Mouse (Mus musculus): Measurements from ENCODE around the gene Cep85l. TPM values are rescaled to one million over a fixed set of nuclear protein-coding genes. Genes with fewer than 3 reads are reported as not detected.

Cep85l gene
- polyA plus RNA-seq, 1 experiment from 2014 or later = 10.8 TPM

DNA sequence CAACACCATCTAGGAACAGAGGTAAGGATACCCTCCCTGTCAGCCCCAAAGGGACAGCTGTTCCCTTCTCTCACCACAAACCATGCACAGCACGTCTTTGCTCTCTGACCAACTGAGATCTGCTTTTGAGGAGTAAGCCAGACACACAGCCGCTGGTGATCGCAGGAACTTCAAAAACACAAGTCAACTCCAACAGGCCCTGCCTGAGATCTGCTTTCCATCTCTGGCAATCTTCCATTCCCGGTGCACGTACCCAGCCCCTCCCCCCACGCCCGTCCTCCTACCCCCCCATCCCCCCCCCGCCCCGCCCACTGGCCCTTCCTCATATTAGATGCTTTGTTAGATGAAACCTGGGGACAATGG lies 18.8 kb upstream of the Cep85l start:
- TF ChIP-seq CTCF (IDR thresholded peaks at IDR 0.05) (no peak), EP300 (IDR thresholded peaks at IDR 0.05) (no peak)
- WGBS = 5% methylated on average over 9 of the region's 9 CpGs
- H3K4me1 ChIP-seq (ENCODE audit: insufficient read depth, low read depth, low read length) = peaks cover 3% of the 10 kb centered on the region; the same call in 1 of the 2 replicates
- peak overlapping the region; percentile 21; the same call in 1 of the 2 replicates for H3K4me3 ChIP-seq (ENCODE audit: low read depth, low read length)
- H3K36me3 ChIP-seq (ENCODE audit: insufficient read depth, low read length) = no peaks in the 10 kb centered on the region
- peak; percentile 51 for ATAC-seq
- peak; percentile 64 for DNase-seq (ENCODE audit: low spot score)
- peak overlapping the region; percentile 40 for H3K4me2 ChIP-seq (replicated peaks; ENCODE audit: low read depth, low read length)
- peak overlapping the region; percentile 86 for H3K27ac ChIP-seq (ENCODE audit: low read length)
- H3K9ac ChIP-seq (replicated peaks; ENCODE audit: low read depth) = peak overlapping the region; percentile 29; the same call in 1 of the 2 replicates
- no peaks in the 10 kb centered on the region for H3K27me3 ChIP-seq (replicated peaks; ENCODE audit: insufficient read depth, low read length)
- no peaks in the 10 kb centered on the region for H3K9me3 ChIP-seq (ENCODE audit: low read length)

GRCm38 (mm10) chr10:53397846-53398539 lies 18.2 kb upstream of the Cep85l start:
- peaks cover 3% of the 10 kb centered on the region; the same call in 1 of the 2 replicates for H3K4me1 ChIP-seq (ENCODE audit: insufficient read depth, low read depth, low read length)
- DNase-seq (ENCODE audit: low spot score) (peak; percentile 58), ATAC-seq (peak; percentile 37; the same call in 1 of the 2 replicates)
- TF ChIP-seq CTCF (IDR thresholded peaks at IDR 0.05) (no peak), EP300 (IDR thresholded peaks at IDR 0.05) (no peak)
- H3K9ac ChIP-seq (replicated peaks; ENCODE audit: low read depth) = peak overlapping the region; percentile 29; the same call in 1 of the 2 replicates
- peak overlapping the region; percentile 40 for H3K4me2 ChIP-seq (replicated peaks; ENCODE audit: low read depth, low read length)
- no peaks in the 10 kb centered on the region for H3K27me3 ChIP-seq (replicated peaks; ENCODE audit: insufficient read depth, low read length)
- H3K27ac ChIP-seq (ENCODE audit: low read length) = peak overlapping the region; percentile 86
- peak overlapping the region; percentile 21; the same call in 1 of the 2 replicates for H3K4me3 ChIP-seq (ENCODE audit: low read depth, low read length)
- 32% methylated on average over 10 of the region's 10 CpGs for WGBS
- no peaks in the 10 kb centered on the region for H3K9me3 ChIP-seq (ENCODE audit: low read length)
- H3K36me3 ChIP-seq (ENCODE audit: insufficient read depth, low read length) = no peaks in the 10 kb centered on the region

DNA sequence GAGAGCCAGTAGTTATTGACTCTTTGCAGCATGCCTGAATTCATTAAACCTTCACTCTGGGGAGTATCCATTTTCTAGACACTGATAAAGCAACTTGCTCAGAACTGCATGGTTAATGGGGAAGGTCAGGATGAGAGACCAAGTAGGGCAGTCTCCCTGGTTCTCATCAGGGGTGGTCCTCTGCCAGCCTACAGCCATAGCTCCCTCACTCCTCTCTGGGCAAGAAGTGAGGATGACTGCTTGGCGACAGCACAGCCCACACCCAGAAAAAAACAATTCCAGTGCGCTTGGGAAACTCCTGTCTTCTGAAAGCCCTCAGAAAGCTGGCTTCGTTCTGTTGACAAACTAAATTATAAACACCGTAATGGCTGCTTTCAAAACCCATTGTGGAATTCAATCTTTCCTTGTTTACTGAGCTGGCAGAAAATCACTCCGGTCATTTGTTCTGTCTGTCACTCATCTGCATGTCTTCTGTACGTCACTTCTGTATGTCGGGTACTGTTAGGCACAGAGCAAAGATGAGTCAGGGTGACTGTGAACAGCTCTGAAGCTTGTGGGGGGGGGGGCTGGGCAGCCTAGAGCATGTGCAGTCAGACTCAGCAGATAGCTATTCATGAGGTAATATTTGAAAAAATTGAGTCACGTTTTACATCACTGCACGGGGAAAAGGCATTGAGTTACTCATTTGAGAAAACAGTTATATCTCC lies 15.3 kb upstream of the Cep85l start:
- H3K4me2 ChIP-seq (replicated peaks; ENCODE audit: low read depth, low read length) = no peak overlapping the region
- H3K27ac ChIP-seq (ENCODE audit: low read length) = no peak overlapping the region
- H3K9me3 ChIP-seq (ENCODE audit: low read length) = no peaks in the 10 kb centered on the region
- no peak overlapping the region for H3K9ac ChIP-seq (replicated peaks; ENCODE audit: low read depth)
- TF ChIP-seq CTCF (IDR thresholded peaks at IDR 0.05) = no peak
- TF ChIP-seq EP300 (IDR thresholded peaks at IDR 0.05) = peak; percentile 77
- no peaks in the 10 kb centered on the region for H3K27me3 ChIP-seq (replicated peaks; ENCODE audit: insufficient read depth, low read length)
- ATAC-seq (peak; percentile 80), DNase-seq (ENCODE audit: low spot score) (peak; percentile 59)
- WGBS = 44% methylated on average over 9 of the region's 9 CpGs
- peaks cover 3% of the 10 kb centered on the region; the same call in 1 of the 2 replicates for H3K4me1 ChIP-seq (ENCODE audit: insufficient read depth, low read depth, low read length)
- H3K36me3 ChIP-seq (ENCODE audit: insufficient read depth, low read length) = no peaks in the 10 kb centered on the region
- H3K4me3 ChIP-seq (ENCODE audit: low read depth, low read length) = no peak overlapping the region

DNA sequence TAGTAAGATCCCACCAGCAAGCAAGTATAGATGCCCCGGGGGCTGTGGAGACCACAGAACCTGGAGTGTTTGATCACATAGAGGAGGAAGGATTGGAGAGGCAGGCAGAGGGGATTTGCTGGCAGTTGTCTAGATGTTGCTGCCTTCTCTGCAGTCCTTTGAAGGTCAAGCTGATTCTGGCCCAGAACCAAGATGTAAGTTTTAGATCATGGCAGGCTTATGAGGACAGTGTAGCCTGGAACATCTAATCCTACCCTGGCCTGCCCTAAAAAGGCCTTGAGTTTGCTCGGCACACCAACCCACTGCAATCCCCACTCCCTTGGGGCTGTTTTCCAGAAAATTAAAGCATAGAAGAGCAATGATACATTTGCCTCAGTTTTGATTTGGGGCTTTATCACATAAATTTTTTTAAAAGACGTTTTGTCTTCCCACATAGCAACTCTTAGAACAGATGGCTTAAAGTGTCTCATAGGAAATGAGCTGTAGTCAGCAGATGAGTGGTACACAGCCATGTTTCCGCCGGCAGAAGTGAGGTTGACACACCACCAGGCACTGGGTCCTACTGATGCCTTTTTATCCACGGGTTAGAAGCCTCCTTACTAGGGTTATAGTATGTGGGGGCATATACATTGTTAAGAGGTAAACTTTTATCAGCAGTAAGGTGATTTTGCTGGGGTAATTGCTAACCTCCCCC lies 8.6 kb upstream of the Cep85l start:
- ATAC-seq = no peak
- H3K9ac ChIP-seq (replicated peaks; ENCODE audit: low read depth) = no peak overlapping the region
- TF ChIP-seq EP300 (IDR thresholded peaks at IDR 0.05) (no peak), CTCF (IDR thresholded peaks at IDR 0.05) (no peak)
- 62% methylated on average over 6 of the region's 6 CpGs for WGBS
- H3K4me1 ChIP-seq (ENCODE audit: insufficient read depth, low read depth, low read length) = no peaks in the 10 kb centered on the region
- H3K9me3 ChIP-seq (ENCODE audit: low read length) = no peaks in the 10 kb centered on the region
- H3K4me3 ChIP-seq (ENCODE audit: low read depth, low read length) = no peak overlapping the region
- H3K27me3 ChIP-seq (replicated peaks; ENCODE audit: insufficient read depth, low read length) = no peaks in the 10 kb centered on the region
- no peak for DNase-seq (ENCODE audit: low spot score)
- H3K36me3 ChIP-seq (ENCODE audit: insufficient read depth, low read length) = no peaks in the 10 kb centered on the region
- no peak overlapping the region for H3K27ac ChIP-seq (ENCODE audit: low read length)
- H3K4me2 ChIP-seq (replicated peaks; ENCODE audit: low read depth, low read length) = no peak overlapping the region

GRCm38 (mm10) chr10:53385438-53385837 lies 5.7 kb upstream of the Cep85l start:
- H3K4me1 ChIP-seq (ENCODE audit: insufficient read depth, low read depth, low read length) = no peaks in the 10 kb centered on the region
- 65% methylated on average over 5 of the region's 5 CpGs for WGBS
- H3K27me3 ChIP-seq (replicated peaks; ENCODE audit: insufficient read depth, low read length) = no peaks in the 10 kb centered on the region
- peak; percentile 51 for TF ChIP-seq EP300 (IDR thresholded peaks at IDR 0.05)
- TF ChIP-seq CTCF (IDR thresholded peaks at IDR 0.05) = no peak
- H3K4me3 ChIP-seq (ENCODE audit: low read depth, low read length) = no peak overlapping the region
- peak; percentile 79 for ATAC-seq
- 0 out of 2 replicates have a peak overlapping the region, but pooled peaks have one; percentile 35 for H3K27ac ChIP-seq (ENCODE audit: low read length)
- H3K36me3 ChIP-seq (ENCODE audit: insufficient read depth, low read length) = no peaks in the 10 kb centered on the region
- no peak overlapping the region for H3K9ac ChIP-seq (replicated peaks; ENCODE audit: low read depth)
- H3K4me2 ChIP-seq (replicated peaks; ENCODE audit: low read depth, low read length) = no peak overlapping the region
- no peaks in the 10 kb centered on the region for H3K9me3 ChIP-seq (ENCODE audit: low read length)
- peak; percentile 44 for DNase-seq (ENCODE audit: low spot score)

DNA sequence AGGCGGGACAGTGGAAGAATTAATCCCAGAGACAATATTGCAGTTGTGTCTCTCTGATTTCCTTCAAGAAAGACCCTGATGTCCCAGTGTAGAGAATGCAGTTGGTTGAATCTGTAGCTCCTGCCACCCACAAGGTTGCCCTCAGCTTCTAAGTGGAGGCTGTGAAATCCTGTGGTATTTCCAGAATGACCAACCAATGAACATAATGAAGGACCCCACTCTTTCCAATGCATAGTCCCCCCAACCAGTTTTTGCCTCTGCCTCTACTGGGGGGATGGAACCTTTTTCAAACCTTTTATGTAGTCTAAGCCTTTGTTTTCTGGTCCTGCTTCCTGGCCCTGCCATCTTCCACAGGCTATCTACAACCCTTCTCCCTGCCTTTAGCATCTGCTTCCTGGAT lies 5.1 kb upstream of the Cep85l start:
- Histone ChIP-seq H3K27ac (ENCODE audit: low read length) (no peak overlapping the region), H3K9me3 (ENCODE audit: low read length) (no peaks in the 10 kb centered on the region), H3K4me3 (ENCODE audit: low read depth, low read length) (no peak overlapping the region), H3K9ac (replicated peaks; ENCODE audit: low read depth) (no peak overlapping the region), H3K36me3 (ENCODE audit: insufficient read depth, low read length) (no peaks in the 10 kb centered on the region), H3K4me1 (ENCODE audit: insufficient read depth, low read depth, low read length) (no peaks in the 10 kb centered on the region), H3K4me2 (replicated peaks; ENCODE audit: low read depth, low read length) (no peak overlapping the region), H3K27me3 (replicated peaks; ENCODE audit: insufficient read depth, low read length) (no peaks in the 10 kb centered on the region)
- DNase-seq (ENCODE audit: low spot score) = no peak
- no peak for TF ChIP-seq CTCF (IDR thresholded peaks at IDR 0.05)
- TF ChIP-seq EP300 (IDR thresholded peaks at IDR 0.05) = no peak
- ATAC-seq = peak; percentile 52
- WGBS = 86% methylated on average over 1 of the region's 1 CpGs
